Mouse (Mus musculus): ENCODE data around the gene Abhd14a. TPM values are rescaled to one million over a fixed set of nuclear protein-coding genes. Genes with fewer than 3 reads are reported as not detected.

Abhd14a gene
- polyA plus RNA-seq, 1 experiment from 2014 or later, result 40.4 TPM

GRCm38 (mm10) chr9:106416826-106417225 is 30.7 kb downstream of the Abhd14a start:
- WGBS, result 86% methylated on average over 6 of the region's 6 CpGs
- Histone ChIP-seq H3K36me3 (replicated peaks) (no peaks in the 10 kb centered on the region), H3K27ac (replicated peaks) (0 out of 2 replicates have a peak overlapping the region, but pooled peaks have one; percentile 49), H3K4me1 (peaks cover 54% of the 10 kb centered on the region), H3K9me3 (no peaks in the 10 kb centered on the region), H3K4me3 (no peak overlapping the region), H3K27me3 (replicated peaks; ENCODE audit: low read depth, poor library complexity, severe bottlenecking) (peaks cover 13% of the 10 kb centered on the region)
- DNase-seq (ENCODE audit: low spot score), result no peak

DNA sequence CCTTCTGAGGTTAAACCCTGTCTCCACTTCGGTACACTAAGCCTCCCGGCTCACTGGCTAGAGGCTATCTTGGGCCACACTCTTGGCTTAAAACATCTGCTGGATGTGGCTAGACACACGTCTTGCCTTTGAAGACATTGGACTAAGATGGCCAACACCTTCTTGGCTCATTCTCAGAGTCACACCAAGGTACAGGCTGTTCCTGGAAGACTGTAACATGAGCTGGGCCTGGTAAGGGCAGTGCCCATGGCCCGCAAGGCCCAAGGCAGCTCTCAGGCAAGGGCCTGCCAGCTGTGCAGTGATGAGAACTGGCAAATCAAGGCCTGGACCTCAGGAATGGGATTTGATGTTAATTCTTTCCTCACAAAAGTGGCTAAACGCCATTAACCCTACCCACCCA is 33.9 kb downstream of the Abhd14a start:
- H3K27ac ChIP-seq (replicated peaks), result no peak overlapping the region
- WGBS, result 87% methylated on average over 5 of the region's 5 CpGs

GRCm38 (mm10) chr9:106412210-106412609 is 35.3 kb downstream of the Abhd14a start:
- H3K9me3 ChIP-seq, result peaks cover 4% of the 10 kb centered on the region; the same call in 1 of the 2 replicates
- H3K27me3 ChIP-seq (replicated peaks; ENCODE audit: low read depth, poor library complexity, severe bottlenecking), result no peaks in the 10 kb centered on the region; the same call in 1 of the 2 replicates
- DNase-seq (ENCODE audit: low spot score), result no peak
- H3K27ac ChIP-seq (replicated peaks), result no peak overlapping the region; the same call in 1 of the 2 replicates
- 64% methylated on average over 3 of the region's 3 CpGs for WGBS
- no peaks in the 10 kb centered on the region for H3K36me3 ChIP-seq (replicated peaks)
- H3K4me3 ChIP-seq, result no peak overlapping the region
- H3K4me1 ChIP-seq, result peaks cover 38% of the 10 kb centered on the region

More for the DNA sequence above, 33.9 kb downstream of the Abhd14a start:
- H3K9me3 ChIP-seq, result peaks cover 4% of the 10 kb centered on the region; the same call in 1 of the 2 replicates
- H3K4me3 ChIP-seq, result no peak overlapping the region
- peaks cover 45% of the 10 kb centered on the region for H3K4me1 ChIP-seq
- peaks cover 4% of the 10 kb centered on the region for H3K27me3 ChIP-seq (replicated peaks; ENCODE audit: low read depth, poor library complexity, severe bottlenecking)
- DNase-seq (ENCODE audit: low spot score), result no peak
- H3K36me3 ChIP-seq (replicated peaks), result no peaks in the 10 kb centered on the region

DNA sequence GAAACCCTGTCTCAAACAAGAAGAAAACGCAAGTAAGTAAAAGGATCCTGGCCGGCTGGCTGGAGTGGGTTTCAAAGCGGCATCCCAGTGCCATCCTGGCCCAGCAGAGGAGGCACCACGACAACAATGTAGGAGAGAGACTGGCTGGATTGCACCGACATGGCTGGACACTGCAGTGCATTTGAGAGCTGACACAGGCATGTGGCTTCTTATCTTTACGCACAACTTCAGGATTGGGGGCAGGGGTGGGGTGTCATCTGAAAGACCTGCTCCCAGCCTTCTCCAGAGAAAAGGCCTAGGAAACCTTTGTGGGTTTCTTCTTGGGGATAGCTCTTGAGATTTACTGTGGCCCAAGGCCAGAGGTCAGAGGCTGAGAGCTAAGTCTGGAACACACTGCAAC is 35.7 kb downstream of the Abhd14a start:
- Histone ChIP-seq H3K9me3 (peaks cover 4% of the 10 kb centered on the region; the same call in 1 of the 2 replicates), H3K4me3 (no peak overlapping the region), H3K27me3 (replicated peaks; ENCODE audit: low read depth, poor library complexity, severe bottlenecking) (no peaks in the 10 kb centered on the region), H3K36me3 (replicated peaks) (no peaks in the 10 kb centered on the region), H3K4me1 (peaks cover 43% of the 10 kb centered on the region), H3K27ac (replicated peaks) (no peak overlapping the region; the same call in 1 of the 2 replicates)
- no peak for DNase-seq (ENCODE audit: low spot score)
- 80% methylated on average over 6 of the region's 6 CpGs for WGBS

DNA sequence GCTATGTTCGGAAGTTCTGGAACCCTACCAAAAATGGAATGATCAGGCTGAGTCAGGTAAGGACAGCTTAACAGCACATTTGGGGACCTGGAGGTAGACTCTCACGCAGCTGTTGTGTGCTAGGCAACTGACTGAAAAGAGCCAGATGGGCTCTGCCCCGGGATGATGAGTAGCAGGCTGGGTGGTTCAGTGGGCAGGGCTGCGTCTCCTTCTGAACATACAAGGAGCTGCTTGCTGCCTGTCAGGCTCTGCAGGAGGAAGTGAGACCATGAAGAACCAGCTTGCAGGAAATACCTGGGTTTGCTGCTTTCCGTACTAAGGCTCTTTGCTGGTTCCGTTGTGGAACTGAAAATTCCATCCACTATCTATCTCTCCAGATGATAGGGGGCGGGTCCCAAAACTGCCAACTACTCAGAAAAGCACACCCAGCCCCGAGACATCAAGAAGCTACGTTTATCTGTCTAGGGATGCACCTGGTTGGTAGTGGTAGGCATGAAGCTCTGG is 36.3 kb downstream of the Abhd14a start:
- Histone ChIP-seq H3K27me3 (replicated peaks; ENCODE audit: low read depth, poor library complexity, severe bottlenecking) (no peaks in the 10 kb centered on the region), H3K27ac (replicated peaks) (no peak overlapping the region), H3K4me3 (no peak overlapping the region), H3K36me3 (replicated peaks) (no peaks in the 10 kb centered on the region), H3K9me3 (peaks cover 4% of the 10 kb centered on the region; the same call in 1 of the 2 replicates), H3K4me1 (peaks cover 49% of the 10 kb centered on the region)
- no peak for DNase-seq (ENCODE audit: low spot score)
- 83% methylated on average over 9 of the region's 9 CpGs for WGBS

DNA sequence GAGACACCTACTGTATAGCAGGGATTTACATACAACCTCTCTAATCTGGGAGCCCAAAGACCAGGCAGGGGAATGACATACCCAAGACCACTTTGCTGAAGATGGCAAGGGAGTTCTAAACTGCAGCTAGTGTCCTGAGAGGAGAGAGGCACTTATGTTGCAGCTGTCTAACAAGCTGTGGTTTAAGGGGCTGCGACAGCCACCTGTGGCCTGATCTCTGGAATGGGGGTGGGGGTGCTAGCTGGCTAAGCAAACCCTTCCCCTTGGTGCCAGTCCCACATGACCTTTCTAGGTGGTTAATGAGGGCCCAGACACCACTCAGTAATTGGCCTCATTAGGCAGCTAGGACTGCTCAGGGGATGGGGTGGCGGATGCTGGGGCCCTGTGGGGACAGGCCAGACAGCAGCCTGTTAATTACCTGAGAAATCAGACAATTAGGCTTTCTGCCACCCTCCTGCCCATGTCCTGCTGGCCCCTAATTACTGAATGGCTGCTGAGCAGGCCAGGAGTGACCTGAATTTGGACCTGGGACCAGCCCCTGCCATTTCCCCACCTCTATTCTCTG is 37.3 kb downstream of the Abhd14a start:
- peak overlapping the region; percentile 48; the same call in 1 of the 2 replicates for H3K27ac ChIP-seq (replicated peaks)
- H3K4me3 ChIP-seq, result no peak overlapping the region
- 73% methylated on average over 2 of the region's 2 CpGs for WGBS
- H3K4me1 ChIP-seq, result peaks cover 58% of the 10 kb centered on the region
- no peaks in the 10 kb centered on the region for H3K36me3 ChIP-seq (replicated peaks)
- peaks cover 4% of the 10 kb centered on the region; the same call in 1 of the 2 replicates for H3K9me3 ChIP-seq
- no peak for DNase-seq (ENCODE audit: low spot score)
- no peaks in the 10 kb centered on the region for H3K27me3 ChIP-seq (replicated peaks; ENCODE audit: low read depth, poor library complexity, severe bottlenecking)

DNA sequence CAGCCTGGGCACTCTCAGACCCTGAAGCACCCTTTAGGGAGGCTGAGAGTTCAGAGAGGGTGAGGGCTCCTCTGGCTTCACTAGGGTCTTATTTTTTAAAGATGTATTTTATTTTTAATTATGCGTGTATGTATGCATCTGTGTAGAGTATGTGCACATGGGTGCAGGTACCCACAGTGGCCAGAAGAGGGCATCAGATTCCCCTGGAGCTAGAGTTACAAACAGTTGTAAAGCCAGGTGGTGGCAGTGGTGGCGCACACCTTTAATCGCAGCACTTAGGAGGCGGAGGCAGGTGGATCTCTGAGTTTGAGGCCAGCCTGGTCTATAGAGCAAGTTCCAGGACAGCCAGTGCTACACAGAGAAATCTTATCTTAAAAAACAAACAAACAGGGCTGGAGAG is 38.4 kb downstream of the Abhd14a start:
- DNase-seq (ENCODE audit: low spot score), result no peak
- no peaks in the 10 kb centered on the region for H3K36me3 ChIP-seq (replicated peaks)
- no peaks in the 10 kb centered on the region for H3K27me3 ChIP-seq (replicated peaks; ENCODE audit: low read depth, poor library complexity, severe bottlenecking)
- H3K9me3 ChIP-seq, result peaks cover 4% of the 10 kb centered on the region; the same call in 1 of the 2 replicates
- H3K4me3 ChIP-seq, result no peak overlapping the region
- H3K4me1 ChIP-seq, result peaks cover 63% of the 10 kb centered on the region
- no peak overlapping the region for H3K27ac ChIP-seq (replicated peaks)
- WGBS, result 97% methylated on average over 4 of the region's 4 CpGs

GRCm38 (mm10) chr9:106406443-106407078 is 40.9 kb downstream of the Abhd14a start:
- no peaks in the 10 kb centered on the region for H3K27me3 ChIP-seq (replicated peaks; ENCODE audit: low read depth, poor library complexity, severe bottlenecking)
- DNase-seq (ENCODE audit: low spot score), result no peak
- WGBS, result 60% methylated on average over 8 of the region's 8 CpGs
- H3K4me3 ChIP-seq, result no peak overlapping the region
- no peaks in the 10 kb centered on the region for H3K36me3 ChIP-seq (replicated peaks)
- H3K9me3 ChIP-seq, result peaks cover 4% of the 10 kb centered on the region; the same call in 1 of the 2 replicates
- peak overlapping the region; percentile 48; the same call in 1 of the 2 replicates for H3K27ac ChIP-seq (replicated peaks)
- H3K4me1 ChIP-seq, result peaks cover 70% of the 10 kb centered on the region

DNA sequence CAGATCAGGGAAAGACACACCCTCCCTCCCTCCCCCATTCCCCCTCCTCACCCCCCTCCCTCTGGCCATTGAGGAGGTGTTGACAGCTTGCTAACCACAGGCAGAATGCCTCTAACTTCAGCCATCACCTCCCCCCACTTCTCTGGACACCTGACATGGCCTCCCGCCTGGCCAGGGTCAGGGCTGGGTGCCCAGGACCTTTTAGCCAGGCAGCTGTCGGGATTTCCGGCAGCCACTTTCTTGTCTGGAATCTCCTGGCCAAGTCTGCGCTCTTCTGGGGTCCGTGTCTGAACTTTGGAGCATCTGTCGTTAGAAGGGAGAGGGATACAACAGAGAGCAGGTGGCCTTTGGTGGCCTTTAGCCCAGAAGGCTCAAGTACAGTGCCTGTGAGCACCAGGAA is 42.2 kb downstream of the Abhd14a start:
- 0 out of 2 replicates have a peak overlapping the region, but pooled peaks have one; percentile 8 for H3K4me3 ChIP-seq
- H3K4me1 ChIP-seq, result peaks cover 68% of the 10 kb centered on the region
- peak overlapping the region; percentile 62; the same call in 1 of the 2 replicates for H3K27ac ChIP-seq (replicated peaks)
- no peaks in the 10 kb centered on the region for H3K27me3 ChIP-seq (replicated peaks; ENCODE audit: low read depth, poor library complexity, severe bottlenecking)
- DNase-seq (ENCODE audit: low spot score), result peak; percentile 57
- 33% methylated on average over 6 of the region's 6 CpGs for WGBS
- peaks cover 4% of the 10 kb centered on the region; the same call in 1 of the 2 replicates for H3K9me3 ChIP-seq
- no peaks in the 10 kb centered on the region for H3K36me3 ChIP-seq (replicated peaks)

GRCm38 (mm10) chr9:106402607-106403375 is 44.7 kb downstream of the Abhd14a start:
- no peak for DNase-seq (ENCODE audit: low spot score)
- H3K4me1 ChIP-seq, result peaks cover 79% of the 10 kb centered on the region
- no peak overlapping the region for H3K4me3 ChIP-seq
- H3K27me3 ChIP-seq (replicated peaks; ENCODE audit: low read depth, poor library complexity, severe bottlenecking), result no peaks in the 10 kb centered on the region
- 82% methylated on average over 16 of the region's 16 CpGs for WGBS
- no peaks in the 10 kb centered on the region for H3K36me3 ChIP-seq (replicated peaks)
- H3K9me3 ChIP-seq, result no peaks in the 10 kb centered on the region
- 0 out of 2 replicates have a peak overlapping the region, but pooled peaks have one; percentile 3 for H3K27ac ChIP-seq (replicated peaks)

DNA sequence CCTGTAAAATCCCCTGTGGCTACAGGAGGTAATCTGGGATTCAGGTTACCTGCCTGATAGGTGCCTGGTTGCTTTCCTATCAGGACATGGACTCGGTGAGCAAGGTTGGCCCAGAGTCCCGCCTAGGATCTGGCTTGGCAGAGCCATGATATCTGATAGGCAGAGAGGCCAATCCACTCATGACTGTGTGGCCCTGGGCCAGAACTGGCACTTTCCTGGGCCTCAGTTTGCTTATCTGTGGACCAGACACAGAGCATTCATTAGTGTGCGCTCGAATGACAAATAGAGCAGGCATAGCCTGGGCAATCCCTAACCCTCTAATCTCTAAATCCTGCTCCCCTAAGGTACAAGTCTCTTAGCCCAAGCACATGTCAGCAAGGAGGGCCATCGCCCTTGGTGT is 45.3 kb downstream of the Abhd14a start:
- 80% methylated on average over 5 of the region's 5 CpGs for WGBS
- Histone ChIP-seq H3K9me3 (no peaks in the 10 kb centered on the region), H3K27me3 (replicated peaks; ENCODE audit: low read depth, poor library complexity, severe bottlenecking) (no peaks in the 10 kb centered on the region), H3K4me3 (no peak overlapping the region), H3K4me1 (peaks cover 75% of the 10 kb centered on the region), H3K27ac (replicated peaks) (no peak overlapping the region), H3K36me3 (replicated peaks) (no peaks in the 10 kb centered on the region)
- no peak for DNase-seq (ENCODE audit: low spot score)

GRCm38 (mm10) chr9:106399808-106400207 is 47.7 kb downstream of the Abhd14a start:
- H3K9me3 ChIP-seq, result no peaks in the 10 kb centered on the region
- peak; percentile 63 for DNase-seq (ENCODE audit: low spot score)
- WGBS, result 73% methylated on average over 3 of the region's 3 CpGs

More at GRCm38 (mm10) chr9:106399808-106400207, 47.7 kb downstream of the Abhd14a start:
- H3K36me3 ChIP-seq (replicated peaks), result no peaks in the 10 kb centered on the region
- no peak overlapping the region for H3K4me3 ChIP-seq
- H3K4me1 ChIP-seq, result peaks cover 59% of the 10 kb centered on the region
- H3K27ac ChIP-seq (replicated peaks), result peak overlapping the region; percentile 58; the same call in 1 of the 2 replicates
- no peaks in the 10 kb centered on the region for H3K27me3 ChIP-seq (replicated peaks; ENCODE audit: low read depth, poor library complexity, severe bottlenecking)
